Mouse (Mus musculus) myocyte (in vitro differentiated cells): ENCODE measurements around the gene Ubqln5. TPM values are rescaled to one million over a fixed set of nuclear protein-coding genes. Genes with fewer than 3 reads are reported as not detected.

Experiments used
- H3K27me3 ChIP-seq: one replicate; pipeline ENCODE4 v1.6.1; 2011; ENCODE audit not compliant: control insufficient read depth, insufficient read depth, insufficient read length
- H3K36me3 ChIP-seq: one replicate; pipeline ENCODE4 v1.6.1; 2011; ENCODE audit not compliant: control insufficient read depth, insufficient read depth
- H3K4me2 ChIP-seq: one replicate; pipeline ENCODE4 v1.6.1; 2011; ENCODE audit warnings: low read depth, control low read depth
- H3K4me3 ChIP-seq: one replicate; pipeline ENCODE4 v1.5.1; 2011; ENCODE audit warnings: mild to moderate bottlenecking, control low read depth, moderate library complexity
- H3K79me2 ChIP-seq: one replicate; pipeline ENCODE4 v1.6.1; 2011; ENCODE audit not compliant: control insufficient read depth, insufficient read depth
- H3ac ChIP-seq: one replicate; pipeline ENCODE4 v1.6.1; 2011; ENCODE audit not compliant: control insufficient read depth, insufficient read length
- CEBPB ChIP-seq: IDR thresholded peaks from 2 replicates; pipeline ENCODE4 v1.6.1; 2011; ENCODE audit warnings: mild to moderate bottlenecking, moderate library complexity; ENCODE audit not compliant: poor library complexity, insufficient read depth, severe bottlenecking
- E2F4 ChIP-seq: IDR thresholded peaks from one replicate; pipeline ENCODE4 v1.6.1; 2011; ENCODE audit warnings: mild to moderate bottlenecking, control low read depth, moderate library complexity; ENCODE audit not compliant: insufficient read depth
- MAX ChIP-seq: IDR thresholded peaks from one replicate; pipeline ENCODE4 v1.6.1; 2011; ENCODE audit warnings: low read depth, mild to moderate bottlenecking, control low read depth
- MYOD1 ChIP-seq, 3 experiments: IDR thresholded peaks; one replicate each; pipeline ENCODE4 v1.6.1; 2011; ENCODE audit warnings: control low read depth in 2 of 3, low read depth in 2 of 3, mild to moderate bottlenecking in 2 of 3, moderate library complexity in 1 of 3; ENCODE audit not compliant: insufficient read length in 2 of 3, control insufficient read depth in 1 of 3
- MYOG ChIP-seq, 3 experiments: IDR thresholded peaks; one replicate each; pipeline ENCODE4 v1.6.1; 2011; ENCODE audit warnings: control low read depth in 2 of 3, low read depth in 2 of 3, mild to moderate bottlenecking in 2 of 3; ENCODE audit not compliant: insufficient read length in 2 of 3, control insufficient read depth in 1 of 3, insufficient read depth in 1 of 3
- POLR2A ChIP-seq: IDR thresholded peaks from one replicate; pipeline ENCODE4 v1.6.1; 2011; ENCODE audit warnings: low read depth, mild to moderate bottlenecking, control low read depth, moderate library complexity; ENCODE audit not compliant: insufficient read length
- POLR2AphosphoS2 ChIP-seq: IDR thresholded peaks from one replicate; pipeline ENCODE4 v1.6.1; 2011; ENCODE audit warnings: low read depth, control low read depth; ENCODE audit not compliant: insufficient read length
- REST ChIP-seq: IDR thresholded peaks from one replicate; pipeline ENCODE4 v1.6.1; 2011; ENCODE audit warnings: mild to moderate bottlenecking, control low read depth, moderate library complexity; ENCODE audit not compliant: insufficient read depth, insufficient read length
- SRF ChIP-seq: IDR thresholded peaks from one replicate; pipeline ENCODE4 v1.6.1; 2011; ENCODE audit warnings: low read depth; ENCODE audit not compliant: control insufficient read depth, insufficient read length
- TCF12 ChIP-seq: IDR thresholded peaks from one replicate; pipeline ENCODE4 v1.6.1; 2011; ENCODE audit warnings: mild to moderate bottlenecking, control low read depth; ENCODE audit not compliant: poor library complexity, insufficient read depth, severe bottlenecking
- TCF3 ChIP-seq: IDR thresholded peaks from one replicate; pipeline ENCODE4 v1.6.1; 2011; ENCODE audit warnings: low read depth, control low read depth; ENCODE audit not compliant: insufficient read length
- USF1 ChIP-seq: IDR thresholded peaks from one replicate; pipeline ENCODE4 v1.6.1; 2011; ENCODE audit warnings: low read depth, mild to moderate bottlenecking, control low read depth, moderate library complexity
- polyA plus RNA-seq: library from polyadenylated mRNA; unstranded; fragments of >200 nt; fragmentation: generic; extraction: Trizol; gene quantifications from one replicate; pipeline ENCODE4 v1.2.1, GENCODE M21; 2012; ENCODE audit warnings: missing spikeins

Ubqln5 gene
- not detected for polyA plus RNA-seq

DNA sequence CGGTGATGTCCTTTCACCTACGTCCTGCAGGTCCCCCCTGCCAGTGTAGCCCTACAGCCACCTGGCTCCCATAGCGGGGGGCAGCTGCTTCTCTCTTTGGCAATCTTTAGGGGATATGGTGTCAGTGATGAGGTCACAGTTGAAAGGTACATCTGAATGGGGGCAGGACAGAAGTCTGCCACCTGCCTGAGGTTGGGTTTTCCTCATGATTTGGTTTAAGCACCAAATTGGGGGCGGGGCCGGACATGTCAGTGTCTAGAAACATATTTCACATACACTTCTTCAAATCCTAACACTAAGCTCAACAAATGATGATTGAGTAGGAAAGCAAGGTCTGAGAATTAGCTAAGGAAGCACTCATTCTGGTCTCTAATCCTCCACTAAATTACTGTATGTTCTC, at the start of gene Ubqln5:
Gene Ubqln5, minus strand, starts transcription at position 101 of the 400 bp plus-strand sequence.
- no peaks in the 10 kb centered on the region for H3K36me3 ChIP-seq
- no peak within 1 kb of the TSS for H3K4me3 ChIP-seq
- no peaks in the 10 kb centered on the region for H3K79me2 ChIP-seq
- H3ac ChIP-seq, result no peak within 1 kb of the TSS
- no peak within 1 kb of the TSS for H3K4me2 ChIP-seq
- no peak for TF ChIP-seq REST
- no peak for TF ChIP-seq POLR2A
- TF ChIP-seq POLR2AphosphoS2, result no peak
- no peak for TF ChIP-seq USF1
- TF ChIP-seq E2F4, result no peak
- TF ChIP-seq SRF, result no peak
- TF ChIP-seq MYOG (IDR thresholded peaks at IDR 0.05; ENCODE audit: control insufficient read depth in 1 of 3, insufficient read depth in 1 of 3, insufficient read length in 2 of 3, low read depth in 2 of 3), result no peak
- no peak for TF ChIP-seq MYOD1 (IDR thresholded peaks at IDR 0.05; ENCODE audit: control insufficient read depth in 1 of 3, insufficient read length in 2 of 3, low read depth in 2 of 3)
- no peak for TF ChIP-seq MAX
- TF ChIP-seq CEBPB, result no peak
- TF ChIP-seq TCF3, result no peak
- TF ChIP-seq TCF12, result no peak
- H3K27me3 ChIP-seq, result no peaks in the 10 kb centered on the region

- no peak overlapping the region for H3ac ChIP-seq
- H3K4me2 ChIP-seq, result no peak overlapping the region
- no peak overlapping the region for H3K4me3 ChIP-seq
- no peaks in the 10 kb centered on the region for H3K27me3 ChIP-seq
- TF ChIP-seq USF1 (no peak), E2F4 (no peak), MAX (no peak), TCF12 (no peak), TCF3 (no peak), SRF (no peak), CEBPB (no peak), MYOG (IDR thresholded peaks at IDR 0.05; ENCODE audit: control insufficient read depth in 1 of 3, insufficient read depth in 1 of 3, insufficient read length in 2 of 3, low read depth in 2 of 3) (no peak), POLR2A (no peak), POLR2AphosphoS2 (no peak), REST (no peak), MYOD1 (IDR thresholded peaks at IDR 0.05; ENCODE audit: control insufficient read depth in 1 of 3, insufficient read length in 2 of 3, low read depth in 2 of 3) (no peak)
- no peaks in the 10 kb centered on the region for H3K79me2 ChIP-seq
- H3K36me3 ChIP-seq, result no peaks in the 10 kb centered on the region
Measured at GRCm38 (mm10) chr7:104179074-104179473, 49.4 kb upstream of the Ubqln5 start.

DNA sequence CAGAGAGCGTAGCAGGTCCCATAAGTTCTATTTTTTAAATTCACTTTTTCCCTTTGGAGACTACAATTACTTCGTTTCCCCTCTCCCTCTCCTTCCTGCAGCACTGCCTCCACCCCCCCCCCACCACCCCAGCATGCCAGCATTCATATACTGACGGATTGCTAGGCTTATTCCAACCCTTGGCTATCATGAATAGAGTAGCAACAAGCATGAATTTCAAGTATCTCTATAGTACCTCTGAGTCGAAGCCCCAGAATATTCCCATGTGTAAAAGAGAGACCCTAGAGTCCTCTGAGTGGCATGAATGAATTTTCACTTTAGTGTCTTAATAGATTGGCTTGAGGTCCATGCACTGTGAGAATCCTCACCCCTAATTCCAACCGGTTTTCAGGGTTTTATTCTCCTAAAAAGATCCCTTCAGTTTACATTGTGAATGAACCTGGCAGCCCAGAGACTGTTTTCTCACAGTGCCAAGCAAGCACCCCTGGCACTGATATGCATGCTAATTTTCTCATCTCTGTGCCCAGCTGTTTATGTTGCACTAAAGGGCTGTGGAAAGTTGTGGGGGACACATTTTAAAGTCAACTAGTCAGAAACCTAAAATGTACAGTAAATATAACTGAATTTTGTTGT, 48.9 kb upstream of the Ubqln5 start:
- H3K79me2 ChIP-seq, result no peaks in the 10 kb centered on the region
- TF ChIP-seq TCF12 (no peak), CEBPB (no peak), USF1 (no peak), MYOG (IDR thresholded peaks at IDR 0.05; ENCODE audit: control insufficient read depth in 1 of 3, insufficient read depth in 1 of 3, insufficient read length in 2 of 3, low read depth in 2 of 3) (no peak), POLR2A (no peak), MAX (no peak), SRF (no peak), TCF3 (no peak), POLR2AphosphoS2 (no peak), E2F4 (no peak), REST (no peak), MYOD1 (IDR thresholded peaks at IDR 0.05; ENCODE audit: control insufficient read depth in 1 of 3, insufficient read length in 2 of 3, low read depth in 2 of 3) (no peak)
- no peaks in the 10 kb centered on the region for H3K27me3 ChIP-seq
- H3K4me3 ChIP-seq, result no peak overlapping the region
- no peak overlapping the region for H3K4me2 ChIP-seq
- no peak overlapping the region for H3ac ChIP-seq
- H3K36me3 ChIP-seq, result no peaks in the 10 kb centered on the region

DNA sequence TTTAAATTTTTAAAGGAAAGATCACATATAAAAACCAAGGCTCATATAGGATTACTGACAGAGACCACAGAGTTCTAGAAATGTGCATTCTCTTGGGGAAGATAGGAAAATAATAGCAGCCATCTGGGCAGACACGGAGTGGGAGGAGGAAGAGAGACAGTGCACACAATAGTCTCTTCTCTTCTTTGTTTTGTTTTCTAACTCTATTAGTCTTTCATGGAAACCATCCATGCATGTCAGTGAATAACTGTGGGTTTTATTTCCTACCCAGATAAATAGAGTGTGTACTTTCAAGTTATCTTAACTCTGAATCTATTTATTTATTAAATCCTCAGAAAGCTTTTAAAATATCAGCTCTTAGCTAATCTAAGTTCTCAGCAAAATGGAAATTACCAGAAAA, 45.5 kb upstream of the Ubqln5 start:
- no peak for TF ChIP-seq TCF3
- TF ChIP-seq USF1, result no peak
- no peak for TF ChIP-seq E2F4
- no peak for TF ChIP-seq MYOG (IDR thresholded peaks at IDR 0.05; ENCODE audit: control insufficient read depth in 1 of 3, insufficient read depth in 1 of 3, insufficient read length in 2 of 3, low read depth in 2 of 3)
- TF ChIP-seq TCF12, result no peak
- no peak for TF ChIP-seq POLR2A
- TF ChIP-seq MYOD1 (IDR thresholded peaks at IDR 0.05; ENCODE audit: control insufficient read depth in 1 of 3, insufficient read length in 2 of 3, low read depth in 2 of 3), result no peak
- no peak for TF ChIP-seq REST
- no peak for TF ChIP-seq POLR2AphosphoS2
- no peak for TF ChIP-seq MAX
- TF ChIP-seq CEBPB, result no peak
- no peak overlapping the region for H3K4me3 ChIP-seq
- H3K4me2 ChIP-seq, result no peak overlapping the region
- no peaks in the 10 kb centered on the region for H3K36me3 ChIP-seq
- no peak overlapping the region for H3ac ChIP-seq
- no peaks in the 10 kb centered on the region for H3K79me2 ChIP-seq
- no peaks in the 10 kb centered on the region for H3K27me3 ChIP-seq
